Mouse (Mus musculus) CH12.LX (cell line): ENCODE results near the gene Cbx6. TPM values are rescaled to one million over a fixed set of nuclear protein-coding genes. Genes with fewer than 3 reads are reported as not detected.

ENCODE experiments used
- DNase-seq: peaks from one replicate; pipeline ENCODE4 v3.0.0-alpha.2; 2013; ENCODE audit errors: extremely low read depth
- H3K27ac ChIP-seq: 2 replicates; pipeline ENCODE4 v1.5.1; 2012; ENCODE audit warnings: low read depth, mild to moderate bottlenecking, control low read depth, moderate library complexity; ENCODE audit not compliant: insufficient read depth
- H3K27me3 ChIP-seq: replicated peaks from 2 replicates; pipeline ENCODE3; 2012; ENCODE audit warnings: inconsistent platforms
- H3K36me3 ChIP-seq, 2 experiments: replicated peaks in 1 of 2; 2 replicates each; pipeline versions ENCODE3 to v1.6.1; 2012; ENCODE audit warnings: inconsistent platforms in 1 of 2, low read length in 1 of 2, mild to moderate bottlenecking in 1 of 2, mixed read lengths in 1 of 2, moderate library complexity in 1 of 2; ENCODE audit not compliant: control insufficient read depth in 1 of 2, insufficient read depth in 1 of 2
- H3K4me1 ChIP-seq, 2 experiments: 2 replicates each; pipeline ENCODE4 v1.6.1; 2012; ENCODE audit warnings: inconsistent platforms in 1 of 2, moderate library complexity in 1 of 2; ENCODE audit not compliant: insufficient read depth in 2 of 2, control insufficient read depth in 1 of 2
- H3K4me2 ChIP-seq: 2 replicates; pipeline ENCODE4 v1.6.1; 2012; ENCODE audit warnings: low read depth, mild to moderate bottlenecking, control low read depth; ENCODE audit not compliant: poor library complexity, insufficient read depth, severe bottlenecking
- H3K4me3 ChIP-seq, 3 experiments: fragments of 150-350 bp in 1 of 3; sonication (generic) in 1 of 3; replicated peaks in 1 of 3; 2 replicates each; pipeline versions ENCODE3 to v1.5.1; 2011 to 2012; ENCODE audit warnings: low read depth in 2 of 3, low read length in 2 of 3, mild to moderate bottlenecking in 2 of 3, moderate library complexity in 2 of 3, control low read depth in 1 of 3, improper control_type of control experiment in 1 of 3, inconsistent platforms in 1 of 3, mixed read lengths in 1 of 3; ENCODE audit not compliant: poor library complexity in 1 of 3
- H3K79me2 ChIP-seq: replicated peaks from 2 replicates; pipeline ENCODE4 v1.6.1; 2012; ENCODE audit warnings: mild to moderate bottlenecking, moderate library complexity; ENCODE audit not compliant: control insufficient read depth, poor library complexity, insufficient read depth, severe bottlenecking; ENCODE audit errors: extremely low read depth
- H3K9ac ChIP-seq: 2 replicates; pipeline ENCODE4 v1.6.1; 2012; ENCODE audit warnings: low read depth, mild to moderate bottlenecking, control low read depth, moderate library complexity; ENCODE audit not compliant: insufficient read depth
- H3K9me3 ChIP-seq: replicated peaks from 2 replicates; pipeline ENCODE3; 2012; ENCODE audit warnings: low read length, inconsistent platforms, mixed read lengths
- CHD1 ChIP-seq: IDR thresholded peaks from 2 replicates; pipeline ENCODE4 v1.6.1; 2012; ENCODE audit warnings: low read depth, low read length, improper control_type of control experiment, inconsistent platforms
- CHD2 ChIP-seq: IDR thresholded peaks from 2 replicates; pipeline ENCODE4 v1.6.1; 2011; ENCODE audit warnings: low read length, improper control_type of control experiment
- CTCF ChIP-seq, 2 experiments: IDR thresholded peaks in 1 of 2; conservative IDR thresholded peaks in 1 of 2; 2 replicates each; pipeline ENCODE4 v1.5.1; 2011 to 2012; ENCODE audit warnings: low read depth in 2 of 2, low read length in 2 of 2, improper control_type of control experiment in 1 of 2, inconsistent platforms in 1 of 2, mild to moderate bottlenecking in 1 of 2, moderate library complexity in 1 of 2
- GABPA ChIP-seq: IDR thresholded peaks from 2 replicates; pipeline ENCODE4 v1.6.1; 2012; ENCODE audit warnings: low read depth, low read length, improper control_type of control experiment, inconsistent platforms; ENCODE audit not compliant: insufficient replicate concordance
- HCFC1 ChIP-seq: IDR thresholded peaks from 2 replicates; pipeline ENCODE4 v1.6.1; 2012; ENCODE audit warnings: low read depth, mild to moderate bottlenecking, inconsistent platforms, low read length, improper control_type of control experiment
- IRF4 ChIP-seq: IDR thresholded peaks from 2 replicates; pipeline ENCODE4 v1.6.1; 2014; ENCODE audit warnings: low read depth, mild to moderate bottlenecking, inconsistent platforms, low read length, improper control_type of control experiment
- JUN ChIP-seq: IDR thresholded peaks from 2 replicates; pipeline ENCODE4 v1.6.1; 2011; ENCODE audit warnings: low read depth, mild to moderate bottlenecking, low read length, improper control_type of control experiment, moderate library complexity; ENCODE audit not compliant: insufficient read depth
- KAT2A ChIP-seq: IDR thresholded peaks from 2 replicates; pipeline ENCODE4 v1.6.1; 2012; ENCODE audit warnings: low read length, improper control_type of control experiment, inconsistent platforms; ENCODE audit not compliant: insufficient replicate concordance
- MAFK ChIP-seq: IDR thresholded peaks from 2 replicates; pipeline ENCODE4 v1.6.1; 2011; ENCODE audit warnings: low read length, improper control_type of control experiment; ENCODE audit not compliant: insufficient replicate concordance
- MYC ChIP-seq: IDR thresholded peaks from 2 replicates; pipeline ENCODE4 v1.6.1; 2011; ENCODE audit warnings: low read depth, mild to moderate bottlenecking, improper control_type of control experiment, low read length
- POLR2AphosphoS2 ChIP-seq: IDR thresholded peaks from 2 replicates; pipeline ENCODE4 v1.6.1; 2011; ENCODE audit warnings: low read depth, low read length, improper control_type of control experiment
- SIN3A ChIP-seq: IDR thresholded peaks from 2 replicates; pipeline ENCODE4 v1.6.1; 2012; ENCODE audit warnings: low read length, improper control_type of control experiment, inconsistent platforms
- SMC3 ChIP-seq: IDR thresholded peaks from 2 replicates; pipeline ENCODE4 v1.6.1; 2011; ENCODE audit warnings: low read depth, low read length, improper control_type of control experiment
- TCF12 ChIP-seq: IDR thresholded peaks from 2 replicates; pipeline ENCODE4 v1.6.1; 2014; ENCODE audit warnings: low read depth, mild to moderate bottlenecking, inconsistent platforms, low read length, improper control_type of control experiment
- USF2 ChIP-seq: conservative IDR thresholded peaks from 2 replicates; pipeline ENCODE4 v1.6.1; 2011; ENCODE audit warnings: low read depth, low read length, improper control_type of control experiment
- ZMIZ1 ChIP-seq: IDR thresholded peaks from 2 replicates; pipeline ENCODE4 v1.6.1; 2012; ENCODE audit warnings: low read depth, mild to moderate bottlenecking, inconsistent platforms, low read length, improper control_type of control experiment
- dilution Hi-C: fragments of 300-500 bp; cut with MboI; formaldehyde crosslinking; loops from 2 replicates; pipeline ENCODE4 v1.14.3; 2020; ENCODE audit warnings: low sequenced_read_pairs; ENCODE audit not compliant: extremely low pct_unique_long_range_greater_than_20kb, extremely low pct_ligation_motif_present
- in situ Hi-C: fragments of 300-500 bp; cut with MboI; formaldehyde crosslinking; loops from 3 replicates; pipeline ENCODE4 v1.14.3; 2019; ENCODE audit warnings: low sequenced_read_pairs, low pct_ligation_motif_present, low pct_unique_long_range_greater_than_20kb, mixed read lengths
- polyA plus RNA-seq: library from polyadenylated mRNA; unstranded; fragments of >175 nt; gene quantifications from 2 replicates; pipeline ENCODE4 v1.2.1, GENCODE M21; 2012; ENCODE audit warnings: low read depth; ENCODE audit not compliant: insufficient read length
- total RNA-seq, 2 experiments: library from RNA; depleted of rRNA; stranded (reverse); fragments of 300-350 nt in 1 of 2; fragments of >200 nt in 1 of 2; gene quantifications; 2 replicates each; pipeline ENCODE4 v1.2.3; 2012 to 2014

Cbx6 gene
- total and polyA plus RNA-seq, 3 experiments = 11.1 to 40.7 (median 29.9) TPM

- dilution Hi-C loops (no loop called here), in situ Hi-C loops (no loop called here)
- no peaks in the 10 kb centered on the region for H3K79me2 ChIP-seq
- H3K27me3 ChIP-seq = no peaks in the 10 kb centered on the region
- H3K27ac ChIP-seq = no peak overlapping the region
- H3K4me2 ChIP-seq = no peak overlapping the region
- TF ChIP-seq GABPA = no peak
- TF ChIP-seq CTCF (conservative IDR thresholded peaks at IDR 0.05 in 1 of 2, IDR thresholded peaks at IDR 0.05 in 1 of 2; ENCODE audit: low read depth in 2 of 2, low read length in 2 of 2) = peak in 1 of 2 experiments; percentile 45; a peak in 2 of 4 replicates
- no peak for TF ChIP-seq TCF12
- no peak for TF ChIP-seq MAFK
- TF ChIP-seq IRF4 = no peak
- no peaks in the 10 kb centered on the region for H3K4me1 ChIP-seq
- no peak for DNase-seq
- no peaks in the 10 kb centered on the region for H3K36me3 ChIP-seq
- no peak overlapping the region for H3K9ac ChIP-seq
- no peak overlapping the region for H3K4me3 ChIP-seq
- H3K9me3 ChIP-seq = peaks cover 6% of the 10 kb centered on the region
These were observed 32.9 kb upstream of the Cbx6 start for GRCm38 (mm10) chr15:79867260-79868002.

- dilution Hi-C loops = no loop called here
- no peak overlapping the region for H3K4me3 ChIP-seq
- no peak for DNase-seq
- no peaks in the 10 kb centered on the region for H3K79me2 ChIP-seq
- no peaks in the 10 kb centered on the region for H3K36me3 ChIP-seq
- H3K4me1 ChIP-seq = no peaks in the 10 kb centered on the region
- H3K9ac ChIP-seq = no peak overlapping the region
- H3K4me2 ChIP-seq = no peak overlapping the region
- H3K27ac ChIP-seq = no peak overlapping the region
- TF ChIP-seq USF2 = no peak
- no peak for TF ChIP-seq JUN
- no peak for TF ChIP-seq CHD1
- no peak for TF ChIP-seq SMC3
- TF ChIP-seq POLR2AphosphoS2 = no peak
- no peak for TF ChIP-seq CHD2
- TF ChIP-seq HCFC1 = no peak
- TF ChIP-seq KAT2A = no peak
- TF ChIP-seq ZMIZ1 = no peak
- no peak for TF ChIP-seq SIN3A
- TF ChIP-seq MYC = no peak
- no peaks in the 10 kb centered on the region for H3K27me3 ChIP-seq
- in situ Hi-C loops = no loop called here
- H3K9me3 ChIP-seq = no peaks in the 10 kb centered on the region
These were observed 25.3 kb upstream of the Cbx6 start for GRCm38 (mm10) chr15:79859821-79860220.
